Mouse (Mus musculus): ENCODE results near the gene Camk1d. TPM values are rescaled to one million over a fixed set of nuclear protein-coding genes. Genes with fewer than 3 reads are reported as not detected.
"Not testable (repeated sequence)": the region's sequence is repeated elsewhere in the genome, so short reads cannot be mapped to it uniquely, and the experiment has no call there.

The Camk1d gene
- polyA plus RNA-seq, 1 experiment: 13.2 TPM

GRCm38 (mm10) chr2:5249969-5250368, 464.3 kb downstream of the Camk1d start:
- H3K4me1 ChIP-seq (replicated peaks; ENCODE audit: control insufficient read depth, insufficient read depth, low read length): no peaks in the 10 kb centered on the region
- H3K27ac ChIP-seq (ENCODE audit: control insufficient read depth, insufficient read depth, low read length): no peak overlapping the region
- H3K27me3 ChIP-seq (ENCODE audit: control insufficient read depth, insufficient read depth, low read length): no peaks in the 10 kb centered on the region
- TF ChIP-seq CTCF (IDR thresholded peaks at IDR 0.05; ENCODE audit: borderline replicate concordance, control insufficient read depth, extremely low read depth, insufficient read depth, low read length, poor library complexity) (no peak), POLR2A (IDR thresholded peaks at IDR 0.05; ENCODE audit: control insufficient read depth, extremely low read depth, insufficient read depth, low read length, poor library complexity) (no peak)
- WGBS: 84% methylated on average over 12 of the region's 12 CpGs
- no peak overlapping the region for H3K4me3 ChIP-seq (ENCODE audit: control insufficient read depth, insufficient read depth, low read length)
- no peak for DNase-seq
- no peaks in the 10 kb centered on the region for H3K36me3 ChIP-seq (ENCODE audit: control insufficient read depth, insufficient read depth, low read length)

DNA sequence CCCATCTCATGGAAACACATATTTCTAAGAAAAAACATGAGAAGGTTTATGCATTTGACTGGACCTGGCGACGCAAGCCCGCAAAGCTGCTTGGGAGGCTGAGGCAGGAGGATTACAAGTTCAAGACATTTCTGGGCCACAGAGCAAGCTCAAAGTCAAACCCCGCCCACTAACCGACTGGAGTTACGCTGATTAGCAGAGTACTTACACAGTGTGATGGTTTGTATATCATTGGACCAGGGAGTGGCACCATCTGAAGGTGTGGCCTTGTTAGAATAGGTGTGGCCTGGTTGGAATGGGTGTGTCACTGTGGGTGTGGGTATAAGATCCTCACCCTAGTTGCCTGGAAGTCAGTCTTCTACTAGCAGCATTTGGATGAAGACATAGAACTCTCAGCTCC, 465.1 kb downstream of the Camk1d start:
- H3K27ac ChIP-seq (ENCODE audit: control insufficient read depth, insufficient read depth, low read length); H3K4me1 ChIP-seq (replicated peaks; ENCODE audit: control insufficient read depth, insufficient read depth, low read length); H3K4me3 ChIP-seq (ENCODE audit: control insufficient read depth, insufficient read depth, low read length); H3K27me3 ChIP-seq (ENCODE audit: control insufficient read depth, insufficient read depth, low read length); H3K36me3 ChIP-seq (ENCODE audit: control insufficient read depth, insufficient read depth, low read length); DNase-seq: not testable (repeated sequence)
- whole genome bisulfite sequencing: 98% methylated on average over 6 of the region's 6 CpGs

Other genes with a start within 250 kb of the Camk1d start
- 14.8 and 14.9 TPM in 2 replicates for gene Nudt5, start 130.5 kb upstream of the Camk1d start, polyA plus RNA-seq (2012; rRNA removed)
- 74.7 and 79.8 TPM in 2 replicates for gene Cdc123, start 130.6 kb upstream of the Camk1d start, polyA plus RNA-seq (2012; rRNA removed)
- 3.0 and 3.8 TPM in 2 replicates for gene Gm13199, start 148.4 kb upstream of the Camk1d start, polyA plus RNA-seq (2012; rRNA removed)
- gene Sec61a2, start 180.9 kb upstream of the Camk1d start, polyA plus RNA-seq (2012; rRNA removed): 29.4 and 34.0 TPM in 2 replicates
- gene Dhtkd1, start 228.3 kb upstream of the Camk1d start, polyA plus RNA-seq (2012; rRNA removed): 0.62 and 2.2 TPM in 2 replicates
- gene Upf2, start 237.0 kb upstream of the Camk1d start, polyA plus RNA-seq (2012; rRNA removed): 5.0 and 5.6 TPM in 2 replicates